Mouse (Mus musculus) C2C12 (cell line): ENCODE measurements around the gene Mt4. TPM values are rescaled to one million over a fixed set of nuclear protein-coding genes. Genes with fewer than 3 reads are reported as not detected.

Experiments
- H3K27me3 ChIP-seq: one replicate; pipeline ENCODE4 v1.6.1; 2011; ENCODE audit not compliant: control insufficient read depth, insufficient read depth, insufficient read length
- H3K36me3 ChIP-seq: one replicate; pipeline ENCODE4 v1.6.1; 2011; ENCODE audit not compliant: control insufficient read depth, insufficient read depth
- H3K4me3 ChIP-seq: one replicate; pipeline ENCODE4 v1.5.1; 2011; ENCODE audit warnings: mild to moderate bottlenecking, control low read depth; ENCODE audit not compliant: poor library complexity, insufficient read depth, severe bottlenecking
- H3K79me2 ChIP-seq: one replicate; pipeline ENCODE4 v1.6.1; 2011; ENCODE audit not compliant: control insufficient read depth, insufficient read depth
- H3K79me3 ChIP-seq: one replicate; pipeline ENCODE4 v1.6.1; 2011; ENCODE audit warnings: low read depth, control low read depth
- H3ac ChIP-seq: one replicate; pipeline ENCODE3; 2011; ENCODE audit warnings: low read depth; ENCODE audit not compliant: control insufficient read depth, insufficient read length
- CEBPB ChIP-seq: IDR thresholded peaks from one replicate; pipeline ENCODE4 v1.6.1; 2011; ENCODE audit warnings: low read depth, mild to moderate bottlenecking, control low read depth, moderate library complexity
- CTCF ChIP-seq: IDR thresholded peaks from one replicate; pipeline ENCODE4 v1.5.1; 2011; ENCODE audit not compliant: control insufficient read depth, insufficient read depth, insufficient read length
- FOSL1 ChIP-seq: IDR thresholded peaks from one replicate; pipeline ENCODE4 v1.8.0; 2011; ENCODE audit warnings: mild to moderate bottlenecking, low read length; ENCODE audit not compliant: poor library complexity, insufficient read depth, severe bottlenecking
- MAX ChIP-seq: IDR thresholded peaks from one replicate; pipeline ENCODE4 v1.6.1; 2011; ENCODE audit warnings: mild to moderate bottlenecking, control low read depth
- MYOD1 ChIP-seq: IDR thresholded peaks from one replicate; pipeline ENCODE4 v1.6.1; 2011; ENCODE audit warnings: low read depth; ENCODE audit not compliant: control insufficient read depth, insufficient read length
- MYOG ChIP-seq: IDR thresholded peaks from one replicate; pipeline ENCODE4 v1.6.1; 2011; ENCODE audit not compliant: control insufficient read depth, insufficient read length; ENCODE audit errors: extremely low read depth
- USF1 ChIP-seq: IDR thresholded peaks from one replicate; pipeline ENCODE4 v1.6.1; 2011; ENCODE audit warnings: low read depth, mild to moderate bottlenecking, control low read depth, moderate library complexity
- long read RNA-seq, 2 experiments: library from polyadenylated mRNA; unstranded; transcript quantifications; one replicate each; pipeline ENCODE4 v2.0.0; 2019 to 2020
- polyA plus RNA-seq: library from polyadenylated mRNA; unstranded; fragments of >200 nt; fragmentation: generic; extraction: Trizol; gene quantifications from one replicate; pipeline ENCODE4 v1.2.1, GENCODE M21; 2012; ENCODE audit warnings: missing spikeins

The Mt4 gene
- polyA plus RNA-seq, result 0.26 TPM
- long read RNA-seq, experiment 1, result 0 reads
- long read RNA-seq, experiment 2, result 0 reads

- H3K79me3 ChIP-seq, result no peaks in the 10 kb centered on the region
- H3K79me2 ChIP-seq, result no peaks in the 10 kb centered on the region
- H3K36me3 ChIP-seq, result no peaks in the 10 kb centered on the region
- no peak within 1 kb of the TSS for H3K4me3 ChIP-seq
- H3K27me3 ChIP-seq, result no peaks in the 10 kb centered on the region
- TF ChIP-seq MYOD1, result no peak
- TF ChIP-seq MYOG, result no peak
- no peak for TF ChIP-seq FOSL1
- TF ChIP-seq USF1, result no peak
- no peak for TF ChIP-seq MAX
- no peak for TF ChIP-seq CEBPB
- TF ChIP-seq CTCF, result no peak
- no peak within 1 kb of the TSS for H3ac ChIP-seq
Measured at GRCm38 (mm10) chr8:94136933-94137332, at the start of gene Mt4. Mt4 (plus strand) TSS chr8:94137197.

- Histone ChIP-seq H3K79me3 (no peaks in the 10 kb centered on the region), H3K36me3 (no peaks in the 10 kb centered on the region), H3ac (no peak overlapping the region), H3K27me3 (no peaks in the 10 kb centered on the region), H3K4me3 (no peak overlapping the region), H3K79me2 (no peaks in the 10 kb centered on the region)
- TF ChIP-seq USF1 (no peak), CTCF (no peak), FOSL1 (no peak), CEBPB (no peak), MYOG (no peak), MYOD1 (no peak), MAX (no peak)
Measured at GRCm38 (mm10) chr8:94087964-94088363, 49.0 kb upstream of the Mt4 start.

GRCm38 (mm10) chr8:94089715-94090114, 47.3 kb upstream of the Mt4 start:
- TF ChIP-seq USF1 (no peak), MYOG (no peak), MYOD1 (no peak), FOSL1 (no peak), CEBPB (no peak), CTCF (no peak), MAX (no peak)
- Histone ChIP-seq H3K79me3 (no peaks in the 10 kb centered on the region), H3K79me2 (no peaks in the 10 kb centered on the region), H3K4me3 (no peak overlapping the region), H3K36me3 (no peaks in the 10 kb centered on the region), H3K27me3 (no peaks in the 10 kb centered on the region), H3ac (no peak overlapping the region)

GRCm38 (mm10) chr8:94092848-94093247, 44.1 kb upstream of the Mt4 start:
- no peaks in the 10 kb centered on the region for H3K36me3 ChIP-seq
- no peak overlapping the region for H3K4me3 ChIP-seq
- H3K79me3 ChIP-seq, result no peaks in the 10 kb centered on the region
- H3K79me2 ChIP-seq, result no peaks in the 10 kb centered on the region
- no peak overlapping the region for H3ac ChIP-seq
- H3K27me3 ChIP-seq, result no peaks in the 10 kb centered on the region
- TF ChIP-seq MAX (no peak), MYOD1 (no peak), CEBPB (no peak), USF1 (no peak), CTCF (no peak), MYOG (no peak), FOSL1 (no peak)

- H3K79me3 ChIP-seq, result no peaks in the 10 kb centered on the region
- no peak for TF ChIP-seq CEBPB
- TF ChIP-seq CTCF, result no peak
- no peak for TF ChIP-seq MYOG
- no peak for TF ChIP-seq USF1
- TF ChIP-seq MAX, result no peak
- no peak for TF ChIP-seq MYOD1
- H3K4me3 ChIP-seq, result no peak overlapping the region
- no peaks in the 10 kb centered on the region for H3K27me3 ChIP-seq
- H3K36me3 ChIP-seq, result no peaks in the 10 kb centered on the region
- no peaks in the 10 kb centered on the region for H3K79me2 ChIP-seq
- no peak overlapping the region for H3ac ChIP-seq
Measured at GRCm38 (mm10) chr8:94094281-94094680, 42.7 kb upstream of the Mt4 start.
